Mouse (Mus musculus) limb, embryonic 15.5 days (tissue): Measurements from ENCODE around the gene Adk. TPM values are rescaled to one million over a fixed set of nuclear protein-coding genes. Genes with fewer than 3 reads are reported as not detected.
A peak's percentile ranks its signal among the peaks of the same experiment; 100 is the strongest.
"Not testable (repeated sequence)": the region's sequence is repeated elsewhere in the genome, so short reads cannot be mapped to it uniquely, and the experiment has no call there.

Experiments
- ATAC-seq: fragments of 200-750 bp; cut with Nextera tagmentation; 2 replicates; pipeline ENCODE4 v1.8.0; 2017; ENCODE audit warnings: low read depth, moderate TSS enrichment; ENCODE audit not compliant: insufficient number of reproducible peaks, low FRiP score, low TSS enrichment
- H3K27ac ChIP-seq: fragments of 300-500 bp; sonication (generic); 2 replicates; pipeline ENCODE4 v1.5.1; 2015; ENCODE audit warnings: moderate library complexity, mild to moderate bottlenecking, inconsistent platforms
- H3K27me3 ChIP-seq: fragments of 300-500 bp; sonication (generic); 2 replicates; pipeline ENCODE4 v1.6.1; 2015; ENCODE audit warnings: inconsistent platforms
- H3K36me3 ChIP-seq: fragments of 300-500 bp; sonication (generic); 2 replicates; pipeline ENCODE4 v1.6.1; 2015; ENCODE audit warnings: inconsistent platforms
- H3K4me1 ChIP-seq: fragments of 300-500 bp; sonication (generic); 2 replicates; pipeline ENCODE4 v1.6.1; 2015; ENCODE audit warnings: inconsistent platforms
- H3K4me2 ChIP-seq: fragments of 300-500 bp; sonication (generic); 2 replicates; pipeline ENCODE4 v1.6.1; 2015; ENCODE audit warnings: mild to moderate bottlenecking, inconsistent platforms
- H3K4me3 ChIP-seq: fragments of 300-500 bp; sonication (generic); 2 replicates; pipeline ENCODE4 v1.5.1; 2015; ENCODE audit warnings: mild to moderate bottlenecking, inconsistent platforms
- H3K9ac ChIP-seq: fragments of 300-500 bp; sonication (generic); 2 replicates; pipeline ENCODE4 v1.6.1; 2015; ENCODE audit warnings: inconsistent platforms
- H3K9me3 ChIP-seq: fragments of 300-500 bp; sonication (generic); 2 replicates; pipeline ENCODE4 v1.6.1; 2016; ENCODE audit warnings: inconsistent platforms
- WGBS: fragments of 180-500 bp; shearing (Covaris S2); methylation state at CpG from one replicate; pipeline ENCODE4 v1.1.7; 2015; 5-methylcytosine and 5-hydroxymethylcytosine counted together
- polyA plus RNA-seq: library from polyadenylated mRNA; unstranded; fragments of >200 nt; fragmentation: Nextera tagmentation; extraction: Ambion mirVana; gene quantifications from 2 replicates; pipeline ENCODE4 v1.2.1, GENCODE M21; 2015

The Adk gene
- polyA plus RNA-seq, 1 experiment from 2014 or later: 148 TPM

GRCm38 (mm10) chr14:21458696-21459095 is 406.3 kb downstream of the Adk start:
- Histone ChIP-seq H3K9me3 (no peaks in the 10 kb centered on the region), H3K36me3 (no peaks in the 10 kb centered on the region), H3K27me3 (no peaks in the 10 kb centered on the region), H3K9ac (no peak overlapping the region), H3K4me2 (no peak overlapping the region), H3K4me1 (peaks cover 22% of the 10 kb centered on the region; the same call in 1 of the 2 replicates), H3K4me3 (no peak overlapping the region), H3K27ac (no peak overlapping the region)
- ATAC-seq: no peak
- WGBS: 55% methylated on average over 7 of the region's 7 CpGs

DNA sequence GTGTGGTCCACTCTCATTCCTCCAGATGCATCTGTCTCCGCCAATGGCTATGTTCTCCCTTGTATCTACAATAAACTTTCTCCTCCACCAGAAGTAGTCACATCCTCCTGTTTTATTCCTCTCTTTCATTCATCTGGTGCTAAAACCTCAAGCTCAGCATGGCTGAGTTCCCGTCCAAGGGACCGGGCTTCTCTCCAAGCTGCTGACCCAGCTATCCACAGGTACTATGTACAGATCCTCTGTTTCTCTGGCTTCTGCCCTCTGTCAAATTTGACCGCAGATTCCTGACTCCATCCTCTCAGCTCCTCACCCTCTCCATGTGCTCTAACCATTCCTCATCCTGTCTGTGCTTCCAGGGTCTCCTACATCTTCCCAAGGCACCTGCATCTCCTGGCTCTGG is 406.8 kb downstream of the Adk start:
- Histone ChIP-seq H3K9me3 (no peaks in the 10 kb centered on the region), H3K4me3 (no peak overlapping the region), H3K4me1 (peaks cover 22% of the 10 kb centered on the region; the same call in 1 of the 2 replicates), H3K27me3 (no peaks in the 10 kb centered on the region), H3K4me2 (no peak overlapping the region), H3K9ac (no peak overlapping the region), H3K36me3 (no peaks in the 10 kb centered on the region), H3K27ac (no peak overlapping the region)
- ATAC-seq: no peak
- WGBS: 65% methylated on average over 4 of the region's 4 CpGs

DNA sequence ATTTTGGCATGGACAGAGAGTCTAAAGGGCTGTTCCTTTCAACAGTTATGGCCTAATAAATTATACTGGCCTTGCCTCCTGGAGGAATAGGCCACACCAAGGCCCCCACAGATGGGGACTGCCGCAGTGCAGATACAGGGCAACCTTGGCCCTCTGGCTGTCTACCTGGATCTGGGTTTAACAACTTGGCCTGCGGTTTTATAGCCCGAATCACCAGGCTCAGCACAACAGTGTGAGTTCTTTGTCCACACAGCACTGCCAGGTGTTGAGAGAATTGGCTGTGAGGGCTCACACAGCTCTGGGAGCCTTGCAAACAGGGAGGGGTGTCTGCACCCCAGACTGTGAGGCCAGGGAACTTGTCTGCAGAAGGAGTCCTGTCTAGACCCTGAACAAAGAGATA is 410.0 kb downstream of the Adk start:
- Histone ChIP-seq H3K4me1 (peaks cover 22% of the 10 kb centered on the region; the same call in 1 of the 2 replicates), H3K4me2 (no peak overlapping the region), H3K4me3 (no peak overlapping the region), H3K9me3 (no peaks in the 10 kb centered on the region), H3K27me3 (no peaks in the 10 kb centered on the region), H3K9ac (no peak overlapping the region), H3K36me3 (no peaks in the 10 kb centered on the region), H3K27ac (peak overlapping the region; percentile 38; the same call in 1 of the 2 replicates)
- ATAC-seq: peak; percentile 83; the same call in 1 of the 2 replicates
- 34% methylated on average over 3 of the region's 3 CpGs for WGBS

DNA sequence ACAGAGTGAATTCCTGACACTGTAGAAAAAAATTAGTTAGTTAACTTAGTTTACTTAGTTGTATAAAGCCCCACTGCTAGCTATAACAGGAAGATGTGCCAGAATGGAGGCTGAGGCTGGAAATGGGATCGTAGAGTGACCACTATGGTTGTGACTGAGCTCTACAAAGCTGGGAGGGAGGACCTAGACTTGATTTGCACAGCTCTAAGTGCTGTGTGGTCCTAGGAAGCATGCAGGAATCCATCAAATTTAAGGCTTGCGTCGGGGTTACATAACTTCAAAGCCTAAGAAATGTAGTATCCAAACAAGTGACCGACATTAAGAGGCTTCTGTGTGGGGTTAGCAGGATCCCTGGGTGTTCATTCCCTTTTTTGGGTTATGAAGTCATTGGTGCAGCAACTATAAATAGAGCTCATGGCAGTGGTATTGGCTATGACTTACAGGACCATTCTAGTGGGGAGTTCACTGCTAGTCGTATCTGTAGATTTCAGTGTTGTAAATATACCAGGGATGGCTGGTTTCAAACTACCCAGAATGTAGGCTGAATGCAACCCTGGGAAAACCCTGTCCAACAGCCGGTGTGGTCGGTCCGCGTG is 410.8 kb downstream of the Adk start:
- Histone ChIP-seq H3K27me3 (no peaks in the 10 kb centered on the region), H3K27ac (no peak overlapping the region), H3K9ac (no peak overlapping the region), H3K4me3 (no peak overlapping the region), H3K36me3 (no peaks in the 10 kb centered on the region), H3K4me1 (peaks cover 22% of the 10 kb centered on the region; the same call in 1 of the 2 replicates), H3K9me3 (no peaks in the 10 kb centered on the region), H3K4me2 (no peak overlapping the region)
- ATAC-seq: no peak
- WGBS: 69% methylated on average over 9 of the region's 9 CpGs

GRCm38 (mm10) chr14:21470386-21470785 is 418.0 kb downstream of the Adk start:
- Histone ChIP-seq H3K4me2 (no peak overlapping the region), H3K27ac (no peak overlapping the region), H3K9me3 (no peaks in the 10 kb centered on the region), H3K36me3 (no peaks in the 10 kb centered on the region), H3K27me3 (no peaks in the 10 kb centered on the region), H3K4me3 (no peak overlapping the region), H3K4me1 (no peaks in the 10 kb centered on the region; the same call in 1 of the 2 replicates), H3K9ac (no peak overlapping the region)
- no peak for ATAC-seq
- 85% methylated on average over 5 of the region's 5 CpGs for WGBS

DNA sequence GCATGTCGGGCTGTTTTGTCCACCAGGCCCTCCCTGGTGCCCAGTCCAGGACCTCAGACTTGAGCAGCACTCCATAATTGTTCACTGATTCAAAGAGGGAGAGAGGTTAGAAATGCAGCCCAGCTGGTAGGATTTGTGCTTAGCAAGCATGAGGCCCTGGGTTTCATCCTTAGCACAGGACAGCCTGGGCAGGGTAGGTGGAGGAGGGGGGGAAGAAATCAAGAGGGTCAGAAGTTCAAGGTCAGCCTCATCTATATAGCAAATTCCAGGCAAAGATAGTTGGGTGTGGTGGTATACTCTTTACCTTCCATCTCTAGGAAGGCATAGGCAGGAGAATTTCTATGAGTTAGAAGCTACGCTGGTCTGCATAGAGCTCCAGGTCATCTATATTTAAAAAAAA is 419.6 kb downstream of the Adk start:
- ATAC-seq: no peak
- Histone ChIP-seq H3K9ac (no peak overlapping the region), H3K9me3 (no peaks in the 10 kb centered on the region), H3K36me3 (no peaks in the 10 kb centered on the region), H3K27me3 (no peaks in the 10 kb centered on the region), H3K4me2 (no peak overlapping the region), H3K27ac (no peak overlapping the region), H3K4me1 (no peaks in the 10 kb centered on the region; the same call in 1 of the 2 replicates), H3K4me3 (no peak overlapping the region)
- WGBS: 96% methylated on average over 2 of the region's 2 CpGs

GRCm38 (mm10) chr14:21474593-21475132 is 422.3 kb downstream of the Adk start:
- ATAC-seq, H3K27ac ChIP-seq, H3K4me1 ChIP-seq, H3K9ac ChIP-seq, H3K4me2 ChIP-seq, H3K9me3 ChIP-seq, H3K27me3 ChIP-seq, H3K4me3 ChIP-seq, H3K36me3 ChIP-seq: not testable (repeated sequence)
- 84% methylated on average over 4 of the region's 4 CpGs for WGBS

DNA sequence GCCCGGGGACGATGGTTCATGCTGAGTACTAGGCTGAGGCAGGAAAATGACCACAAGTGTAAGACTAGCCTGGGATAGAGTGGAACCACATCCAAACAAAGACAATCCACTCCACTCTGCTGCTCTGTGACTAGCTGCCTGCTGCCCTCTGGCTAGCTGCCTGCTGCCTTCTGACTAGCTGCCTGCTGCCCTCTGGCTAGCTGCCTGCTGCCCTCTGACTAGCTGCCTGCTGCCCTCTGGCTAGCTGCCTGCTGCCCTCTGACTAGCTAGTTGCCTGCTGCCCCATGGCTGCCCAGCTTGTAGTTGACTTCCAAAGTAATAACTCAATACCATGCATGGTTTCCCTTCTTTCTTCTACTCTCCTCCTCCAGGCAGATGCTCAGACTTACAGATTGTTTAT is 424.8 kb downstream of the Adk start:
- no peaks in the 10 kb centered on the region for H3K36me3 ChIP-seq
- no peaks in the 10 kb centered on the region for H3K4me1 ChIP-seq
- no peak overlapping the region for H3K4me3 ChIP-seq
- H3K4me2 ChIP-seq: no peak overlapping the region
- no peaks in the 10 kb centered on the region for H3K9me3 ChIP-seq
- no peak for ATAC-seq
- H3K27ac ChIP-seq: no peak overlapping the region
- WGBS: 83% methylated on average over 2 of the region's 2 CpGs
- no peak overlapping the region for H3K9ac ChIP-seq
- H3K27me3 ChIP-seq: no peaks in the 10 kb centered on the region

DNA sequence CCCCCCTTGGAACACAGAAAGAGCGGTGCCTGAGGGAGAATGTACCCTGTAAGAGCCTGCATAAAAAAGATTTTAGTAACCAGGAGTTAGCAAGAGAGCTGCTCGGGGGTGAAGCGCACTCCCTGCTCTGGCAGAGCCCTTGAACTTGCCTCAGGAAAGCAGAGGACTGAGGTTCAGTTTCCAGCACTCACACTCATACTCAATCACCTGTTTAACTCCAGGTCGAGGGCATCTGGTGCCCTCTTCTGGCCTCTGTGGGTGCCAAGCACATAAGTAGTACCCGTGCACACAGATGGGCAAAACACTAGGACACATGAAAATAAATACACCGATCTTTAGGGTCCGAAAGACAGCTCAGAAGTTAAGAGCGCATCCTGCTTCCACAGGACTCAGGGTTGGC is 427.2 kb downstream of the Adk start:
- Histone ChIP-seq H3K9me3 (no peaks in the 10 kb centered on the region), H3K4me2 (no peak overlapping the region), H3K27ac (no peak overlapping the region), H3K9ac (no peak overlapping the region), H3K4me1 (no peaks in the 10 kb centered on the region), H3K36me3 (no peaks in the 10 kb centered on the region), H3K27me3 (no peaks in the 10 kb centered on the region), H3K4me3 (no peak overlapping the region)
- 95% methylated on average over 8 of the region's 8 CpGs for WGBS
- no peak for ATAC-seq

- ATAC-seq: no peak
- H3K27me3 ChIP-seq: no peaks in the 10 kb centered on the region
- no peak overlapping the region for H3K4me2 ChIP-seq
- H3K9ac ChIP-seq: no peak overlapping the region
- 86% methylated on average over 5 of the region's 5 CpGs for WGBS
- H3K36me3 ChIP-seq: no peaks in the 10 kb centered on the region
- no peak overlapping the region for H3K4me3 ChIP-seq
- H3K4me1 ChIP-seq: no peaks in the 10 kb centered on the region
- no peak overlapping the region for H3K27ac ChIP-seq
- no peaks in the 10 kb centered on the region for H3K9me3 ChIP-seq
Measured at GRCm38 (mm10) chr14:21480191-21480590, 427.8 kb downstream of the Adk start.

DNA sequence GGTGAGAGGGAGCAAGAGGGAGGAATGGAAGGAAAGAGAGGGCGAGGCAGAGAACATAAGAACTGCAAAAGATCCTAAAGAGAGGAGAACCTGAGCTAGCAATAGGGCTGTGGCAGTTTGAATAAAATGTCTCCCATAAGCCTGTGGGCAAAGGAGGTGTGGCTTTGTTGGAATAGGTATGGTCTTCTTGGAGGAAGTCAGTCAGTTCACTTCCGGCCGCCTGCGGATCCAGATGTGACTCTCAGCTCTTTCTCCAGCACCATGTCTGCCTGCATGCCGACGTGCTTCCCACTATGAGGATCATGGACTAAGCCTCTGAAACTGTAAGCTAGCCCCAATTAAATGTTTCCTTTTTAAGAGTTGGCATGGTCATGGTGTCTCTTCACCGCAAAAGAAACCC is 428.9 kb downstream of the Adk start, which contains the start of gene Kat6b:
Kat6b (plus strand) TSS at position 204 of the 400 bp plus-strand sequence.
- whole genome bisulfite sequencing: 84% methylated on average over 7 of the region's 7 CpGs
- H3K9me3 ChIP-seq: no peaks in the 10 kb centered on the region
- H3K4me3 ChIP-seq: no peak within 1 kb of the TSS
- H3K4me1 ChIP-seq: no peaks in the 10 kb centered on the region
- no peaks in the 10 kb centered on the region for H3K27me3 ChIP-seq
- H3K4me2 ChIP-seq: no peak within 1 kb of the TSS
- H3K27ac ChIP-seq: no peak within 1 kb of the TSS
- H3K9ac ChIP-seq: no peak within 1 kb of the TSS
- ATAC-seq: no peak
- H3K36me3 ChIP-seq: no peaks in the 10 kb centered on the region

DNA sequence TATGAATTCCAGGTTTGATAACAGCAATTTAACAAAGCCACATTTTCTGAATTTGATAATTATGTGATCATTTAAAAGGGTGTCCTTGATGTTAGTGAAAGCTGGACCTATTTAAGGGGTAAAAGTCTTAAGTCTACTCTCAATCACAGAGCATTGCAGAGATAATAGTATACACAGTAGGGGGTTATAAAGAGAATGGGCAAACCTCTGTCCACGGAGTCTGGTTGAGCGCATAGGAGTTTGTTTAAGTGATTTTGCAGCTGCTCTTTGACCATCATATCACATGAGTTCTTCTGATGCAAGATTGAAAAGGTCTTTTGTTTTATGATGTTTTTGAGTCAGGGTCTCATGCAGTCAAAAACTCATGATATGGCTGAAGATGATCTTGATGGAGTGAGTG is 431.8 kb downstream of the Adk start:
- H3K27me3 ChIP-seq: no peaks in the 10 kb centered on the region
- H3K9me3 ChIP-seq: no peaks in the 10 kb centered on the region
- no peak overlapping the region for H3K27ac ChIP-seq
- 71% methylated on average over 2 of the region's 2 CpGs for WGBS
- no peak overlapping the region for H3K4me3 ChIP-seq
- no peak overlapping the region for H3K9ac ChIP-seq
- no peak for ATAC-seq
- no peak overlapping the region for H3K4me2 ChIP-seq
- no peaks in the 10 kb centered on the region for H3K36me3 ChIP-seq
- no peaks in the 10 kb centered on the region for H3K4me1 ChIP-seq
